Mouse (Mus musculus) limb, embryonic 14.5 days (tissue): Measurements from ENCODE around the gene Acad12. TPM values are rescaled to one million over a fixed set of nuclear protein-coding genes. Genes with fewer than 3 reads are reported as not detected.

ENCODE experiments used
- ATAC-seq: fragments of 200-750 bp; cut with Nextera tagmentation; 2 replicates; pipeline ENCODE4 v1.8.0; 2017; ENCODE audit warnings: low read depth, moderate number of reproducible peaks, moderate TSS enrichment; ENCODE audit not compliant: low FRiP score
- DNase-seq: peaks from one replicate; pipeline ENCODE4 v3.0.0-alpha.2; 2015; ENCODE audit warnings: low spot score
- H3K27ac ChIP-seq: fragments of 300-500 bp; sonication (generic); replicated peaks from 2 replicates; pipeline ENCODE4 v1.5.1; 2014; ENCODE audit warnings: low read depth, mild to moderate bottlenecking, low read length, moderate library complexity, mixed read lengths
- H3K27me3 ChIP-seq: fragments of 300-500 bp; sonication (generic); 2 replicates; pipeline ENCODE4 v1.6.1; 2014; ENCODE audit warnings: low read length, mixed read lengths; ENCODE audit not compliant: control insufficient read depth, insufficient read depth
- H3K36me3 ChIP-seq: fragments of 300-500 bp; sonication (generic); 2 replicates; pipeline ENCODE4 v1.6.1; 2014; ENCODE audit warnings: mild to moderate bottlenecking, low read length, moderate library complexity, mixed read lengths; ENCODE audit not compliant: control insufficient read depth, insufficient read depth
- H3K4me1 ChIP-seq: fragments of 300-500 bp; sonication (generic); 2 replicates; pipeline ENCODE4 v1.6.1; 2014; ENCODE audit warnings: antibody characterized with exemption, low read length, mixed read lengths; ENCODE audit not compliant: control insufficient read depth, insufficient read depth
- H3K4me2 ChIP-seq: fragments of 300-500 bp; sonication (generic); replicated peaks from 2 replicates; pipeline ENCODE4 v1.6.1; 2014; ENCODE audit warnings: low read depth, mild to moderate bottlenecking, low read length, moderate library complexity; ENCODE audit not compliant: severe bottlenecking
- H3K4me3 ChIP-seq: fragments of 300-500 bp; sonication (generic); replicated peaks from 2 replicates; pipeline ENCODE4 v1.5.1; 2014; ENCODE audit warnings: low read length
- H3K9ac ChIP-seq: fragments of 300-500 bp; sonication (generic); 2 replicates; pipeline ENCODE4 v1.6.1; 2014; ENCODE audit warnings: mild to moderate bottlenecking, low read depth, low read length, moderate library complexity; ENCODE audit not compliant: severe bottlenecking
- H3K9me3 ChIP-seq: fragments of 300-500 bp; sonication (generic); 2 replicates; pipeline ENCODE4 v1.6.1; 2016; ENCODE audit warnings: low read length; ENCODE audit not compliant: control insufficient read depth
- POLR2A ChIP-seq: fragments of 200-500 bp; IDR thresholded peaks from 2 replicates; pipeline ENCODE4 v1.8.0; 2012; ENCODE audit warnings: inconsistent platforms, mild to moderate bottlenecking, moderate library complexity, borderline replicate concordance; ENCODE audit not compliant: insufficient read depth, insufficient read length; ENCODE audit errors: extremely low read depth
- WGBS: fragments of 180-500 bp; shearing (Covaris S2); extraction: QIAGEN DNeasy Blood & Tissue Kit; methylation state at CpG from one replicate; pipeline ENCODE4 v1.1.7; 2014; 5-methylcytosine and 5-hydroxymethylcytosine counted together
- polyA plus RNA-seq, 2 experiments: library from polyadenylated mRNA; depleted of rRNA in 1 of 2; stranded (reverse) in 1 of 2; unstranded in 1 of 2; fragments of >200 nt; fragmentation: Nextera tagmentation in 1 of 2; extraction: Ambion mirVana in 1 of 2; gene quantifications; 2 replicates each; pipeline versions ENCODE4 v1.2.1 to v1.2.3; 2012 to 2014

The Acad12 gene
- polyA plus RNA-seq, 2 experiments, result 1.6 to 2.0 TPM

DNA sequence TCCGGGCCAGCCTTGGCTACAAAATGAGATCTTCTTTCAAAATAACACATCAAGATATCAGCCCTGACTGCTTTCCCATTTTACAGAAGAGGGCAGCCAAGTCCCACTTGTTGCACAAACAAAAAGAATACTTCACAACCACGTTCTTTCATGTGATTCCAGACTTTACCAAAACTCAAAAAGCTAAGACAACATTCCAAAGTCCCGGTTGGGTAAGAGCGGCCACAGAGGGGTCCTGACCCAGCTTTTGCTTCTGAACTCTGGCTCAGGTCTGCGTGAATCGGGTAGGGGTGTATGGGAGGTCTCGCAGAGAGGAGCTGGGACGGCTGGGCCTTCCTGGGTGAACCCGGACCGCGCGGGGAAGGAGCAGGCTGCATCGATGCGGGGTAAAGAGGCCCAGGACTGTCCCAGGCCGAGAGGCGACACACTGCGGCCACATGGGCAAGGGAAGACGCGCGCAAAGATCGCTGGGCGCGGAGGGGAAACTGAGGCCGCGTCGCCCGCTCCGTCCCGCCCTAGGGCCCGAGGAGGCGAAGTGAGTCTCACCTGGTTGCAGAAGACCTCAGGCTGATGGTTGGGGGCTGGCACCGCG is 25.8 kb downstream of the Acad12 start:
- H3K4me2 ChIP-seq, result peak overlapping the region; percentile 59
- DNase-seq (no peak), ATAC-seq (peak; percentile 53)
- H3K4me1 ChIP-seq, result peaks cover 14% of the 10 kb centered on the region
- WGBS, result 7% methylated on average over 30 of the region's 33 CpGs
- H3K27me3 ChIP-seq, result no peaks in the 10 kb centered on the region
- H3K27ac ChIP-seq, result peak overlapping the region; percentile 67
- H3K36me3 ChIP-seq, result no peaks in the 10 kb centered on the region; the same call in 1 of the 2 replicates
- H3K9ac ChIP-seq, result peak overlapping the region; percentile 83
- H3K9me3 ChIP-seq, result no peaks in the 10 kb centered on the region
- peak overlapping the region; percentile 81 for H3K4me3 ChIP-seq
- no peak for TF ChIP-seq POLR2A

DNA sequence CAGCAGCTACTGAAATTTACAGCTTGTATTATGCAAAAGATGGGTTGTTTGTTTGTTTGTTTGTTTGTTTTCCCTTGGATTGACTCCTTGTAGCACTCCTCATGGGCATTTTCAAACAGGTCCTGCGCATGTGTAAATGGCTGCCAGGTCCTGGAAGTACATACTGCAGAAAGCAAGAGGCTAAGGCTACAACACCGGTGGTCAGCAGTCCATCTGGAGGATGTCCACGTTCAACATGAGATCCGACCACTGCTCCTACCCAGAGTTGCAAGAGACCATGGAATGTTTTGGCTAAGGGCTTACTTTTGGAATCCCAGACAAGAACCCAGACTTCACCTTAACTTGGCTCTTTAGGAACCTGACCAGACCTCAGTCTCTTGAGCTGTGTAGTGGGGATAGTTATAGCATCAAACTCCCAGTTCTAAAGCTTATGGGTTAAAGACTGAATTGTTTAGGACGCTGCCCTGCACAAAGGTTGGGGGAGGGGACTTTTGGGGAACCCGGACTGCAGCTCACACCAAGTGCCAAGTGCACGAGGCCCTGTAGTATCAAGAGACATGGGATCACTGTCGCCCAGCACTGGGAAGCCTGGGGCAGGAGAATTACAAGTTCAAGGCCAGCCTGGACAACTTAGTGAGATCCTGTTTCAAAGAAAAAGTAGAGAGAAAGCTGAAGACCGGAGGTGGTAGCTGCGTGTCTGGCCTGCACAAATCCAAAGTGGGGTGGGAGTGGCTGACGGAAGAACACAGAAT is 26.5 kb downstream of the Acad12 start:
- Histone ChIP-seq H3K4me1 (peaks cover 14% of the 10 kb centered on the region), H3K4me3 (peak overlapping the region; percentile 81), H3K4me2 (peak overlapping the region; percentile 59), H3K9me3 (no peaks in the 10 kb centered on the region), H3K9ac (peak overlapping the region; percentile 83), H3K27ac (no peak overlapping the region), H3K36me3 (no peaks in the 10 kb centered on the region; the same call in none of the 2 replicates), H3K27me3 (no peaks in the 10 kb centered on the region)
- DNase-seq, result no peak
- no peak for TF ChIP-seq POLR2A
- no peak for ATAC-seq
- WGBS, result 56% methylated on average over 11 of the region's 11 CpGs

DNA sequence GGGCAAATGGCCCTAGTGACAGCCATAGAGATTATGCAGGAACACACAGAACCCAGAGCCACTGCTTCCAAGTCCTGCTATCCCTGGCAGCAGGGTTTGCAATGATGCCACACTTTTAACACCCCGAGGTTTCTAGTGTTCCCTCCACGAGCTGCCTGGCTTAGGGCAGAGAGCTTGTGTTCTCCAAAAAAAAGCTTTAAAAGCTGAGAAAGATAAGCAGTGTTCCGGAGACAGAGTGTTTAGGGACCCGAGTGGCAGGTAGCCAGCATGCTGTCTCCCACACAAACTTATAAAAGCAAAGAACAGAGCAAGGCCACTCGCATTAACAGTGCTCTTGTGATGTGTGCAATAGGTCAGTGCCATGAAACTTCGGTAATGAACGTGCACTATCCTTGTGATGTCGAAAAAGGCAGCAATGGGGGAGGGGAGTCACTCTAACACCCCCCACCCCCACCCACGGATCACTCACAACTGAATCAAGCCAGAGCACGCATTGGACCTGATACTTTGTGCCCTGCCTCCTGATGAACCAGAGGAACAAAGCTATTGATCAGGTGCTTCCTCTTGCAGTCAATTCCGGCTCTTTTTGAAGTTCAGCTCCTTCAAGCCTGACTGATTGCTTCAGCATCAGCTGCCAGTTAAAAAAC is 27.2 kb downstream of the Acad12 start:
- Histone ChIP-seq H3K27me3 (no peaks in the 10 kb centered on the region), H3K9me3 (no peaks in the 10 kb centered on the region), H3K4me3 (no peak overlapping the region), H3K9ac (no peak overlapping the region), H3K4me1 (peaks cover 16% of the 10 kb centered on the region), H3K27ac (no peak overlapping the region), H3K4me2 (no peak overlapping the region), H3K36me3 (no peaks in the 10 kb centered on the region; the same call in none of the 2 replicates)
- DNase-seq (no peak), ATAC-seq (no peak)
- 67% methylated on average over 11 of the region's 11 CpGs for WGBS
- TF ChIP-seq POLR2A, result no peak

DNA sequence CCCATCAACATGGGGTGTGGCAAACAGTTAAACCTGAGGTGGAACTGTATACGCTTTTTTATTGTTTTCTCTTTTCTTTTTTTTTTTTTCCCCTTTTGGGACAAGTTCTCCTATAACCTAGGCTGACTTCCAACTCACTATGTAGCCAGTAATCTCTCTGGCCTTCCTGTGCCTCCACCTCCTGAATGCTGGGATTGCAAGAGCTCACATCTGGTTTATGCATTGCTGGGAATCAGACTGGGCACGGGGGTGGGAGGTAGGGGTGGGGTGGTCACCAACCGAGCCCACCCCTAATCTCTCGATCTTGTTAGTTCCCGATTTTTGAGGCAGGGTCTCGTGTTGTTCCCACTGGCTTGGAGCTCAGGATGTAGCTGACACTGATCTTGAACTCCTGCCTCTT is 28.8 kb downstream of the Acad12 start:
- Histone ChIP-seq H3K36me3 (no peaks in the 10 kb centered on the region; the same call in none of the 2 replicates), H3K27ac (no peak overlapping the region), H3K9me3 (no peaks in the 10 kb centered on the region), H3K4me1 (peaks cover 18% of the 10 kb centered on the region), H3K9ac (no peak overlapping the region), H3K27me3 (no peaks in the 10 kb centered on the region), H3K4me2 (no peak overlapping the region), H3K4me3 (no peak overlapping the region)
- TF ChIP-seq POLR2A, result no peak
- ATAC-seq, result no peak
- no peak for DNase-seq
- 75% methylated on average over 6 of the region's 6 CpGs for WGBS

DNA sequence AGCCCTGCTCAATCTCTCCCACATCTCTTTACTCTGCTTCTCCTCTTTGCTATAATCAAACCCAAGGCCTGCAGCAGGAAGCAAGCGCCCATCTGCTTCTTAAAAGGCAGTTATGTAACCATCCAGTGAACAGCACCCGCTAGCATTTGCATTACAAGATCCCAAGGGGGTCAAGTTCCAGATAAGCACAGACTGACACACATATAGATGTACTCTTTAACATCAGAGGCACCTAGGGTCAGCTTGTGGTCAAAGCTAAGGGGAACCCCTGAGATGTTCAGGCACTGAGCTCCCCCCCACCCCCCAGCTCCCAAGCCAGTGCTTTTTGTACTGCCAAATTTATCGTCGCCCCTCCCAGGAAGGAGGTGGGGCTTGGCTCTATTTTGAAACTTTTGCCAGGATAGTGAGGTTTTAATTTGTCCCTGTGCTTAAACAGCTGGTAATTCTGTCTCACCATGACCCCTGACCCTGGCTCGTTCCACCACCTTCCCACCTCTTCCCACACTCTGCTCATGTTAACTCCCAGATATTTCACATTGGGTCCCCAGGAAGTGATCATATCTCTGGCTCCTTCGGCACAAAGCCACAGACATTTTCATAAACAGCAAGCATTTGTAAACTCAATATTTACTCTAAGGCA is 32.2 kb downstream of the Acad12 start:
- Histone ChIP-seq H3K4me1 (peaks cover 12% of the 10 kb centered on the region), H3K9ac (no peak overlapping the region)
- 57% methylated on average over 6 of the region's 6 CpGs for WGBS

More for the DNA sequence above, 32.2 kb downstream of the Acad12 start:
- DNase-seq (no peak), ATAC-seq (no peak)
- Histone ChIP-seq H3K9me3 (no peaks in the 10 kb centered on the region), H3K27ac (no peak overlapping the region), H3K27me3 (no peaks in the 10 kb centered on the region), H3K4me2 (no peak overlapping the region), H3K4me3 (no peak overlapping the region), H3K36me3 (no peaks in the 10 kb centered on the region; the same call in none of the 2 replicates)
- no peak for TF ChIP-seq POLR2A
